Mouse (Mus musculus) forebrain, embryonic 16.5 days (tissue): ENCODE data around the gene Lpin3. TPM values are rescaled to one million over a fixed set of nuclear protein-coding genes. Genes with fewer than 3 reads are reported as not detected.

ENCODE experiments used
- ATAC-seq: fragments of 200-750 bp; cut with Nextera tagmentation; 2 replicates; pipeline ENCODE4 v1.8.0; 2017; ENCODE audit warnings: mild to moderate bottlenecking, moderate library complexity
- H3K27ac ChIP-seq: fragments of 300-500 bp; sonication (generic); 2 replicates; pipeline ENCODE4 v1.5.1; 2014; ENCODE audit warnings: low read length, control low read depth
- H3K27me3 ChIP-seq: fragments of 300-500 bp; sonication (generic); replicated peaks from 2 replicates; pipeline ENCODE4 v1.6.1; 2014; ENCODE audit warnings: low read length; ENCODE audit not compliant: control insufficient read depth, insufficient read depth
- H3K36me3 ChIP-seq: fragments of 300-500 bp; sonication (generic); 2 replicates; pipeline ENCODE4 v1.6.1; 2014; ENCODE audit not compliant: control insufficient read depth, insufficient read depth
- H3K4me1 ChIP-seq: fragments of 300-500 bp; sonication (generic); replicated peaks from 2 replicates; pipeline ENCODE4 v1.6.1; 2014; ENCODE audit warnings: low read length; ENCODE audit not compliant: control insufficient read depth, insufficient read depth
- H3K4me2 ChIP-seq: fragments of 300-500 bp; sonication (generic); 2 replicates; pipeline ENCODE4 v1.6.1; 2014; ENCODE audit warnings: mild to moderate bottlenecking, low read length, control low read depth
- H3K4me3 ChIP-seq: fragments of 300-500 bp; sonication (generic); replicated peaks from 2 replicates; pipeline ENCODE4 v1.5.1; 2014; ENCODE audit warnings: mild to moderate bottlenecking, low read length, control low read depth
- H3K9ac ChIP-seq: fragments of 300-500 bp; sonication (generic); replicated peaks from 2 replicates; pipeline ENCODE4 v1.6.1; 2014; ENCODE audit warnings: low read depth, low read length, control low read depth
- H3K9me3 ChIP-seq: fragments of 300-500 bp; sonication (generic); 2 replicates; pipeline ENCODE4 v1.6.1; 2016; ENCODE audit warnings: low read length; ENCODE audit not compliant: control insufficient read depth
- WGBS: fragments of 180-500 bp; shearing (Covaris S2); extraction: QIAGEN DNeasy Blood & Tissue Kit; methylation state at CpG from one replicate; pipeline ENCODE4 v1.1.7; 2014; 5-methylcytosine and 5-hydroxymethylcytosine counted together
- polyA plus RNA-seq: library from polyadenylated mRNA; unstranded; fragments of >200 nt; fragmentation: Nextera tagmentation; extraction: Ambion mirVana; gene quantifications from 2 replicates; pipeline ENCODE4 v1.2.1, GENCODE M21; 2015

Lpin3 gene
- polyA plus RNA-seq, 1 experiment from 2014 or later = not detected

DNA sequence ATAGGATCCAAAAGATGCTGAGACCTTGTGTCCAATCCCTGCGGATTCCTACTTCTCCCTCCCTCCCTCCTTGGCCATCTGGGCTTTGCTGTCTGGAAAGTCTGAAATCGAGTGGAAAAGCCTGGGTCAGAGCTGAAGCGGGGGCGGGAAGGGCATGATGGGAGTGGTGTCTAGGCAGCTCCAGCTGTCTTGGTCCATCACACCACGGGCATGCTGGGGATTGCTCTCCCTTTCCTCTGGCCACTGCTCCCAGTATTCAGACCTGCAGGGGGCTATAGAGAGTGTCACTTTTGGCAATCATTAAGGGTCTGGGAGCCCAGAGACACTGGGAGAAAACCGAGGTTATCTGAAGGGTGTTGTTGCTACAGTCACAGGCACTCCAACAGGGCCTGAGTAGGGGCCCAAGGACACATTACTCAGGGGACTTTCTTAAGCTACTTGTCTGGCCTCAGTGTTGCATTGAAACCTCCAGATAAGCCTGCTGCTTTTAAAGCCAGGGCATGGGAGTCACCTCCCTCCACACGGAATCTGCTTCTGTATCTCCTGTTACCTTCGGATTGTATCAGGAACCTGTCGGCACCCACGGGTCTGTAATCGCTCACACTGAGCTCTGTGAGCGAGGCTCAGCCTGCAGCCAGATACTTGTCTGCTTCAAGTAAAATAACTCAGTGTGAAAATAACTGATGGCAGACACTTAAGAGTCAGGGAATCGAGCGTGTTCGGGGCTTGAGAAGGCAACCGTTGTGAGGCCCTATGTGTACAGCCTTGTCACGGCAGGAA lies 60.6 kb downstream of the Lpin3 start:
- ATAC-seq = no peak
- H3K36me3 ChIP-seq = 0 out of 2 replicates have a peak, but pooled peaks cover 2% of the 10 kb centered on the region
- H3K9ac ChIP-seq = no peak overlapping the region
- no peak overlapping the region for H3K4me2 ChIP-seq
- H3K4me3 ChIP-seq = no peak overlapping the region
- H3K27me3 ChIP-seq = no peaks in the 10 kb centered on the region
- no peak overlapping the region for H3K27ac ChIP-seq
- WGBS = 75% methylated on average over 17 of the region's 17 CpGs
- no peaks in the 10 kb centered on the region for H3K4me1 ChIP-seq
- H3K9me3 ChIP-seq = no peaks in the 10 kb centered on the region

GRCm38 (mm10) chr2:160942443-160942842 lies 62.0 kb downstream of the Lpin3 start:
- Histone ChIP-seq H3K9me3 (no peaks in the 10 kb centered on the region), H3K36me3 (0 out of 2 replicates have a peak, but pooled peaks cover 2% of the 10 kb centered on the region), H3K4me3 (no peak overlapping the region), H3K9ac (no peak overlapping the region), H3K4me1 (no peaks in the 10 kb centered on the region), H3K27me3 (no peaks in the 10 kb centered on the region), H3K27ac (no peak overlapping the region), H3K4me2 (no peak overlapping the region)
- peak; percentile 45; the same call in 1 of the 2 replicates for ATAC-seq
- 64% methylated on average over 3 of the region's 3 CpGs for WGBS

- WGBS = 89% methylated on average over 4 of the region's 4 CpGs
- H3K27me3 ChIP-seq = no peaks in the 10 kb centered on the region
- no peak for ATAC-seq
- H3K9me3 ChIP-seq = no peaks in the 10 kb centered on the region
- no peak overlapping the region for H3K4me3 ChIP-seq
- H3K27ac ChIP-seq = no peak overlapping the region
- H3K9ac ChIP-seq = no peak overlapping the region
- no peak overlapping the region for H3K4me2 ChIP-seq
- H3K36me3 ChIP-seq = peaks cover 31% of the 10 kb centered on the region
- H3K4me1 ChIP-seq = peaks cover 6% of the 10 kb centered on the region
Measured at GRCm38 (mm10) chr2:160951595-160951994, 71.1 kb downstream of the Lpin3 start.

- Histone ChIP-seq H3K9me3 (no peaks in the 10 kb centered on the region), H3K27me3 (no peaks in the 10 kb centered on the region), H3K4me1 (peaks cover 6% of the 10 kb centered on the region), H3K9ac (no peak overlapping the region), H3K27ac (no peak overlapping the region), H3K36me3 (peaks cover 35% of the 10 kb centered on the region), H3K4me2 (no peak overlapping the region), H3K4me3 (no peak overlapping the region)
- 54% methylated on average over 7 of the region's 7 CpGs for WGBS
- peak; percentile 65 for ATAC-seq
Measured at GRCm38 (mm10) chr2:160953131-160953873, 72.8 kb downstream of the Lpin3 start.

- H3K27ac ChIP-seq = no peak overlapping the region
- no peak overlapping the region for H3K4me2 ChIP-seq
- H3K9ac ChIP-seq = no peak overlapping the region
- H3K27me3 ChIP-seq = no peaks in the 10 kb centered on the region
- H3K36me3 ChIP-seq = peaks cover 30% of the 10 kb centered on the region
- no peak overlapping the region for H3K4me3 ChIP-seq
- no peaks in the 10 kb centered on the region for H3K9me3 ChIP-seq
- 91% methylated on average over 3 of the region's 3 CpGs for WGBS
- ATAC-seq = no peak
- peaks cover 6% of the 10 kb centered on the region for H3K4me1 ChIP-seq
Measured at GRCm38 (mm10) chr2:160954541-160954940, 74.1 kb downstream of the Lpin3 start.

DNA sequence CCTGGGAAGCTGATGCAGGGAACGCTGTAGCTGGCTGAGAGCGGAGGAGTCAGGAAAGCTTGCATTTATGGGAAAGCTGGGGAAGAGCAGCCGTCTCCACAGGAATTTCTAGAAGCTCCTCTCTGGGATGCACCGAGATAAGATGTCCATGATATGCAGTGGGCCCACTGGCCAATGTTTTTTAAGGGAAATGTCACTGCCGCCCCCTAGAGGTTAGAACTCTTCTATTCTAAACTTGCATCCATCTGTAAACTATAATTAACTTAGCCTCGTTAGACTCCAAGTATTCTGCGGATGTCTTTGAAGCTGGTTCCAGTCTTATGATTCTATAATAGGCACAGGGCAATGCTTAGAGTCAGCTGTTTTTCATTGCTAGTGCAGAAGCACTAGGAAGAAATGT lies 74.9 kb downstream of the Lpin3 start:
- H3K36me3 ChIP-seq = peaks cover 30% of the 10 kb centered on the region
- H3K9me3 ChIP-seq = no peaks in the 10 kb centered on the region
- no peak overlapping the region for H3K27ac ChIP-seq
- peaks cover 6% of the 10 kb centered on the region for H3K4me1 ChIP-seq
- H3K4me3 ChIP-seq = no peak overlapping the region
- no peaks in the 10 kb centered on the region for H3K27me3 ChIP-seq
- H3K4me2 ChIP-seq = no peak overlapping the region
- WGBS = 50% methylated on average over 7 of the region's 7 CpGs
- H3K9ac ChIP-seq = no peak overlapping the region
- ATAC-seq = no peak

Other genes with a start within 250 kb of the Lpin3 start
- 96.9 and 101 TPM in 2 replicates for gene Top1, start 234.8 kb upstream of the Lpin3 start, polyA plus RNA-seq
- 83.2 and 84.4 TPM in 2 replicates for gene Plcg1, start 149.4 kb upstream of the Lpin3 start, polyA plus RNA-seq
- gene Zhx3, start 7.7 kb upstream of the Lpin3 start, polyA plus RNA-seq = 21.7 and 23.9 TPM in 2 replicates
- gene Emilin3, start 31.7 kb downstream of the Lpin3 start, polyA plus RNA-seq = 0.43 and 0.52 TPM in 2 replicates
- gene Chd6, start 228.4 kb downstream of the Lpin3 start, polyA plus RNA-seq = 33.5 and 37.0 TPM in 2 replicates